Mouse (Mus musculus): Measurements from ENCODE around the gene Tmem161a.
"Not testable (repeated sequence)": the region's sequence is repeated elsewhere in the genome, so short reads cannot be mapped to it uniquely, and the experiment has no call there.

Gene Tmem161a

DNA sequence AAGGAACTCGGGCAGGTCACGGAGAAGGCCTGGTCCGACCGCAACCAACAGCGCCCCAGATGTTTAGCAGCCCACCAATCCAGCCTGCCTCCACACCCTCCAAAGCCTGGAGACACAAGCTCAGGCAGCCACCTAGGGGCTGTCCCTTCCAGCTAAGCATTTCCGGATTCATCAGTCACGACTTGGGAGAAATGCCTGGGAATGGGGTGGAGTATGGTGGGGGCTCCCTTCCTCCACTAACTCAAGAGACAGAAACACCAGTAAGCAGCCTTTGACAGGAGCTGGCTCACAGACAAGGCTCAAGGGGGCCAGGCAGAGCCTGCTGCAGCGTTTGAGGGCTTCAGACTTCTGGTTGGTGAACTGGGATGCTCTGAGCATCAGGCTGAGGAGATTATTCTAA is 38.4 kb downstream of the Tmem161a start:
- in situ Hi-C loops (cut with MboI) = no loop called here

DNA sequence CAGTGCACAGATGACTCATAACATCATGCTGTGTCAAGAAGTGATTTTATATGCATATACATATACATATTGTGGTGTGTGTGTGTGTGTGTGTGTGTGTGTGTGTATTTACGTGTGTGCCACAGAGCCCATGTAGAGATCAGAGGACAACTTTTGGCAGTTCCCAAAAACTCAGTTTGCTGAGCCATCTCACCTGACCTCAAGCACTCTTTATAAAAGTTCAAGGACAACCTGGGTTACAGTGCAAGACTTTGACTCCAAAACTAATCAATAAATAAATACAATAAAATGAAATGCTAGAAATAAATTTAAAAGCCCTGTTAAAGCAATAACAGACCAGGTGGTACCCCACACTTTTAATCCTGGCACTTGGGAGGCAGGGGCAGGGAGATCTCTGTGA is 39.1 kb downstream of the Tmem161a start:
- in situ Hi-C loops (cut with MboI) = no loop called here

DNA sequence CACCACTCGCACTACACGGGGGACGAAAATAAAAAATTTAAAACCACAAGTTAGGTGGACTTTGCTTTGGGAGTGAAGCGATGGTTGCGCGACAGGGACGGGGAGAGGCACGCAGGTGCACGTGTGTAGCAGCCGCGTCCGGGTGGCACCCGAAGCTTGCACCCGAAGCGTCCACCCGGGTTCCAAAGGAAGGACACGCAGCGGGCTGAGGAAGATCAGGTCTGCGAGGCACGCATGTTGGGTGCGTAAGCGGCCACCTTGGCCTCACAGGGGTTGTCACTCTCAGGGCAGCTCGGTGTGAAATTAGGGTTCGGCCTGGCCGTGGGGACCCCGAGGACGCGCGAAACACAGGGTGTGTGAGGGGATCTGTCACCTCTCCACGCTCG is 39.6 kb downstream of the Tmem161a start:
- in situ Hi-C loops (cut with MboI) = no loop called here

DNA sequence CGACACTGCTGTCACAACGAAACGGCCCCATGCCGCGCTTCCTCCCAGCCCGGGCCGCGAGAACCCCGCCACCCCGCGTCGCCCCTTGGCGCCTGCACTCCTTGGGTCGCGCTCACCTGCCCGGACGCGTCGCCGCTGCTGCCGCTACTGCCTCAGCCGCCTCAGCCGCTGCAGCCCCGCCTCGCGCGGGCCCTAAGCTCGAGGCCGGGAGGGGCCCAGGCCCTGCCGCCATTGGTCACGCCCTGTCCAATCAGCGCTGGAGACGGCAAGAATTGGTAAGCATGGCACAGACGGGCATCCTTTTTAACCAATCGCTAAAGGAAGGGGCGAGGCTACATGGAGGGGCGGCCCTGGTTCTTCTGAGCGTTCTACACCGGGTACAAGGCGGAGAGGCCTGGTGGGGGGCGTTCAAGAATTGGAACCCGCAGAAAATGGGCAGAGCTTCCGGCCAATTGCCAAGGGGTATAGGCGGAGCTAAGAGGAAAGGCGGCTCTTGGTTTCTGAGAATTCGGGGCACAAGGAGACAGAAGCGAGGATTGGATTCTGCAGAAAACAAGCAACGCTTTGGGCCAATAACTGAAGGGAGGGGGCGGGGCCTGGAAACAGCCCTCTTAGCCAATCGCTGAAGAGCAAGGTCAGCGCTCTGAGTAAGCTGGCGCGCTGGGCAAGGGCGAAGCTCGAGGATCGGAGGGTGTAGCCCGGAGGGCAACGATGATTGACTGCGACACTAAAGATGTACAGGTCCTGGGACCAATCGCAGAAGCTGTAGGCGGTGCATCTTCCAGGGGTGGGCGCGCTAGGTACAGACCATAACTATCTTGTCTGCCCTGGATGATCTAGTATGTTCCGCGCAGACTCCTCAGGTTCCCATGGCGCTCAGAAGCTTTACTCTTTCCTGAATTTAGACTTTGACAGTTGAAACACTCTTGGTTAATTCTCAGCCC is 40.2 kb downstream of the Tmem161a start, which contains the start of gene Slc25a42:
Gene Slc25a42 (minus strand): TSS at position 194 of the 944 bp plus-strand sequence.
- in situ Hi-C loops (cut with MboI) = no loop called here

DNA sequence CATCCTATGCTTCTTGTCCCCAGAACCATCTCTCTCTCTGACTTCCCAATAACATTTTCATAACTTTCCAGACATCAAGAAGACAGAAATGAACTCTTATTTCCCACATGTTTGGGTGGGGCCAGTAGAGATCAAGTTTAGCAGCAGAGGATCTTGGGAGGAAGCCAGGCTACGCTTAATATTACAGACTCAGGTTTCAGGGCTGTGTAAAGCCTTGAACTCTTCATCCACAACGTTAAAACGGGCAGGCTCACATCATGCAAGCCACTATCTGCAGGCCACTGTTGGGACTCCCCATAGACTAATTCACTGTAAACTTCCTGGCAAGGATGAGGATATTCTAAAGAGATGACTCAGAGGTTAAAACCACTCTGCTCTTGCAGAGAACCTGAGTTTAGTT is 42.3 kb downstream of the Tmem161a start:
- in situ Hi-C loops (cut with MboI) = no loop called here

DNA sequence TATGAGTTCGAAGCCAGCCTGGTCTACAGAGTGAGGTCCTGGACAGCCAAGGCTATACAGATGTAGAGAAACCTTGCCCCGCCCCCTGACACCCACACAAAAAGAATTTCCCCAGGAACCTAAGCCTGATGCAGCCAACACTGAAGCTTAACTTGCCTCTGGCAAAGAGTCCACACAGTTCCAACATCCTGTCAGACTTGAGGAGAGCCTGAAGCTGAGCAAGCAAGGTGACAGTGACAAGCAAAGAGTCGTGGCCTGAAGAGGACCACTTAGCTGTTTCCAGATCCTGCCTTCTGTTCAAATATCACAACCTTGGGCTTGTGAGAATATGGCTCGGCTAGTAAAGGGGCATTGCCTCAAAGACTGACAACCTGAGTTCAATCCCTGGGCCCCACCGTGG is 42.9 kb downstream of the Tmem161a start:
- in situ Hi-C loops (cut with MboI) = no loop called here

DNA sequence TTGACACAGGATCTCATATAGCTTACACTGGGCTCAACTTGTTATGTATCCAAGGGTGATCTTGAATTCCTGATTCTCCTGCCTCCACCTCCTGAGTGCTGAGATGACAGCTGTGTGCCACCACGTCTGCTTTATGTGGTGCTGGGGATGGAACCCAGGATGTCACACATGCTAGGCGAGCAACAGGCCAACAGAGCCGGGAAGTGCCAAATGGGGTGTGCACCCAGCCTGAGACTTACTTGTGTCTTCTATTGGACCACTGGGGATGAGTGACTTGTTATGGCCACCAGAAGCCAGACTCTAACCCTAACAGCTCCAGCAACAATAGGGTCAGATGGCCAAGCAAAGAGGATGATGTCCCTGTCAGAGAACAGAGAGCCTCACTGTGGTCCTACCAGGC is 44.0 kb downstream of the Tmem161a start:
- in situ Hi-C loops (cut with MboI) = not testable (repeated sequence)

DNA sequence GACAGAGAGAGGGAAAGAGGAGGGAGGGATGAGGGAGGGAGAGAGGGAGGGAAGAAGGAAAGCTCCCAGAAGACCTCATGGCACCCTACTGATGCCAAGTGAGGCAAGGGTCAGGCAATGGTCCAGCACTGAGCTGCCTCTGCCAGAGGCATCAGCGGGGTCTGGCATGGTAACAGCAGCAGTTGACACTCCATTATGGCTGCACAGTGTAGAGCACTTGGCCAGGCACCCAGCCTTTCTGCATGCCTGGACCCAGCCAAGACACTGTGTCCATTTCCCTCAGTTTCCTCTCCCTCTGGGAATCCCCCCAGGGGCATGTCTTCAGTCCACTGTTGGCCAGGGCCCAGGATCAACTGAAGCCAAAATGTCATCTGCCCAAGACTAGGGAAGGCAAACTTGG is 44.4 kb downstream of the Tmem161a start:
- in situ Hi-C loops (cut with MboI) = no loop called here

DNA sequence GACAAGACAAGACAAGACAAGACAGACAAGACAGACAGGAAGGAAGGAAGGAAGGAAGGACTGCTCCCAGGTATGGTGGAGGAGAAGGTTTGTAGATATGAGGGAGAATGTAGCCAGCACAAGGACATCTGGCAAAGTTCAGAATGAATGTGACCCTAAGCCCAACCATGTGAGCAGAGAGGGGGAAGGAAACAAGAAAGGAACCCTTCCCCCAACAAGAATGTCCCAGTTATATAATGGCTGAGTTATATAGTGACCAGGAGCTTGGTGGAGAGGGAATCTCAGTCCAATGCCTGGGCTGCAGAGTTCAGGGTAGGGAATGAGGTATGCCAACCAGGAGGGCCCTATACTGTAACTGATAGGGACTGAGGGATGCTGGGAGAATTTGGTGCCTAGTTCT is 45.3 kb downstream of the Tmem161a start:
- in situ Hi-C loops (cut with MboI) = no loop called here

DNA sequence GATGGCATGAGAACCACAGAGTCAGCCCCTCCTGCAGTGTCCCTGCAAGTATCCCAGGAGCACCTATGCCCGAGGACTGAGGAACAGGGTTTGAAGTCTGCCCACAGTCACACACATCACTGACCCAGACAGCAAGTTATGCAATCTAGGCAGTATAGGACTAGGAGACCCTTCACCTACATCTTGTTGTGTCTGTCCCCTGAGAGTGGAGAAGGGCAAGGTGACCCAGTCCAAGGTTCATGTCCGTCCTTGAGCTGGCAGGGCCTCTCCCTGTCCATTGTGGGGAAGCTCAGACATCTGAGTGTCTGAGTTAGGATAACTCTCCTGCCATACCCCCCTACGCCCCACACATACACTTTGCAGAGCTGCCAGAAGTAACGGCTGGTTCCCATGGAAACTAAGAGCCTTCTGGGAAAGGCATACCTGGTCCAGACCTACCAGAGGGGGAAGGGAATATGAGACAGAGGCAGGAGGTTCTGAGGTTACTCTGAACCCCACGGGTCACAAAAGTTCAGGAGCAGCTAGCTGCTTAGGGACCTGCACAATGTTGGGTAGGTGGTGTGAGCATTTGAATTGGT is 47.0 kb downstream of the Tmem161a start:
- in situ Hi-C loops (cut with MboI) = no loop called here

DNA sequence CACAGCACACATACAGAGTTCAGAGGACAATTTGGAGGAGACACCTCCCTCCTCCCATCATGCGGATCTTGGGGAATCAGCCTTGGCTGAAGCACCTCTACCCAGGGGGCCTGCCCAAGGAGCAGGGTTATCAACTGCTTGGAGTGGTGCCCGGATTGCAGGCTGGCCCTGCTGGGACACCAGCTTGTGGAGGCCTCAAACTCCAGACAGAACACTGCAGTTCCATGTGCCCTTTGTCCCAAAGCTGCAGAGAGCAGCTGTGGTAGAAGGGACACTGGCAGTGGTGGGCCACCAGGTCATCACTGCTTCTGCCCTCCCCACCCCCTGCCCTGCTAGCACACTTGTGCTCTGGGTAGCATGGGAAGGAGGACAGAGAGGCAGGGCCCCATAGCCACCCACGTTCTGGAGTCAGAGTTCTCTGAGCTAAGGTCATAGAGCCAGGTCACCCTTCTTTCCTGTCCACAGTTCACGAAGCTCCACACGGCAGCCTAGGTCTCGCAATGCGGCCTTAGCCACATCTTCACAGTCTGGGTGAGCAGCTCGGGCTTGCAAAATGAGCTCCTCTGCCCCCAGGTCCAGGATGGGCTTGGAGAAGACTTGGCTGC is 48.2 kb downstream of the Tmem161a start:
- in situ Hi-C loops (cut with MboI) = no loop called here

DNA sequence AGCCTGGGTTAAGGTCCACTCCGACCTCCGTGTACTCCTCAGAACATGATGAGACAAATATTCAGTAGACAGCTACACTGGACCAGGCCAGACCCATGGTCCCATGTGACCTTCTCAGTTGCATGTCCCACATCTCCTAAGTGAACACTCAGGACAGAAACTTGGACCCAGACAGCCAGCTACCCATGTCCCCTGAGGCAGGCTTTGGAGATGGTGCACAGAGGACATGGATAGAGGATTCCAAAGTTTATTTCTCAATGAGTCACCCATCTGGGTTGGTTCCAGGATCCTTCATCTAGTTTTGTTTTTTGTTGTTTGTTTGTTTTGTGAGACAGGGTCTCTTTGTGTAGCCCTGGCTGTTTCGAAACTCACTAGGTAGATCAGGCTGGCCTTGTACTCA is 48.8 kb downstream of the Tmem161a start:
- in situ Hi-C loops (cut with MboI) = no loop called here

DNA sequence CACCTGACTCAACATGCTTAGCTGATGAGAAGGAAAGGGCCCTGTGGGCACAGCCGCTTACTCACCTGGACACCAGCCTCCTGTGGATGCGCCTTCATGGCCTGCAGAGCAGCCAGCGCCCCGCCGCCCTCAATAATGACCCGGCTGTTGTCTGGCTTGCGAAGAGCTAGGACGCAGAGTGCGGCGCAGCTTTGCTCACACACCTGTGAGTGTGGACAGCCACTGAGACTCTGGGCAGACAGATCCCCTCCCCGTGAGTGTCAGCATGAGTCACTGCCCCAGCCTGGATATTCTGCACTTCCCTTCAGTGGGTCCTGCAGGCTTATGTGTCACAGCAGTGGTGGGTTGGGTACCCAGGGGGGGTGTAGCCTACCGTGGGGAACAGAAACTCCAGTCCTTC is 49.9 kb downstream of the Tmem161a start:
- in situ Hi-C loops (cut with MboI) = no loop called here

DNA sequence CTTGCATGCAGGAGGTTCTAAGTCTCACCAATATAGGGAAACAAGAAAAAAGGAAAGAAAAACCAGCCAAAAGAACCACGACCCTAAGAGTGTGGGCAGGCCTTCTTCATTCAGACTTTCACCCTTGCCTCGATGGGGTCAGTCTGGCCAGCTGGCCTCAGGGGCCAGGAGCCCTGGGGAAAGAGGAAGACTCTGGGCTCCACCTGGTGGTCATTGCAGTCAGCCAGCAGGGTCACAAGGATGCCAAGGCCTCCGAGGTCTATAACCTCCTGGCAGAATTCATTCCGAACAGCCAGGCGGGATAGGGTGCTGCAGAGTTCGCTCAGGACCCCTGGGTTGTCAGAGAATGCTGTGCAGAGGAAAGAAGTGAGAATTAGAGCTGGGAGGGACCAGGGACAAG is 51.2 kb downstream of the Tmem161a start:
- in situ Hi-C loops (cut with MboI) = no loop called here

DNA sequence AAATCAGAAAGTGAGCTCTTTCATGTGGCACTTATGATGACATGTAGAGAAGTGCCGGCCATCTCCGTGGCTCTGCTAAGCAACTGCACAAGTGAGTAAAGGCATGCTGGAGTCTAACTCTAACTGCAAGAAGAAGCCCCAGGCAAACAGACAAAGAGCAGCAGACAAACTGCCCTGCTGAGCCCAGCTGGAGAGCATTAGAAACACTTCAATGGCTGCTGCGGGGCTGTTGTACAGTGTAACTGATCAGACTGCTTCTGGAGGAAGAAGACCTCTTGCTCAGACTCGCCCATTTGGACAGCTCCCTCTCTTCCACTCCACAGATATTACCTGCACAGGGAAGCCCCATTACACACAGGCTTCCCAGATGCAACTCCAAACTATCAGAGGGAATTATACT is 55.8 kb downstream of the Tmem161a start:
- in situ Hi-C loops (cut with MboI) = no loop called here

DNA sequence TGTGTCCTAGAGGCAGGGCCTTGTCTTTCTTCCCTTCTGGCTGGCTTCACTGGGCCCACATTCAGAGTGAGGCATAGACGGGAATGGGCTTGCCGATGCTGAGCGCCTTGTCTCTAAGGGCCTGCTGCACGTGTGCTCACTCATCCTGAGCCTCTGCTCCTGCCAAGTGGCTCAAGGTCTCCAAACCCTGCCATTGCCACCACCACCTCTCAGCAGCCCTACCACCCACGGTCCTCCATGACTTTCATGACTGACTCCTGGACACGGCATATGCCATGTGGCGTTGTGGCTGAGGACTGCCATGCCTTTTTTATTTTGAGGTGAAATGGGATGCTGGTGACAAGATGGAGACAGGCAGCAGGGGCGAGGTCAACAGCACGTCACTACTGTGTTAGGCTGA is 58.7 kb downstream of the Tmem161a start:
- in situ Hi-C loops (cut with MboI) = no loop called here
